Mouse (Mus musculus) left cerebral cortex, postnatal 14 days (tissue): ENCODE measurements around the gene Tmem54. TPM values are rescaled to one million over a fixed set of nuclear protein-coding genes. Genes with fewer than 3 reads are reported as not detected.

Experiments used
- DNase-seq, 2 experiments: peaks; one replicate each; pipeline ENCODE4 v3.0.0; 2021 to 2022; ENCODE audit warnings: low spot score in 2 of 2, mixed read lengths in 1 of 2
- intact Hi-C: fragments of 180-260 bp; cut with DNase I; formaldehyde crosslinking; loops from one replicate; pipeline ENCODE4 v1.15.1; 2025
- total RNA-seq, 2 experiments: library from RNA; stranded (reverse); gene quantifications; 2 replicates each; pipeline ENCODE4 v1.2.3; 2021

Gene Tmem54
- total RNA-seq, 2 experiments from 2014 or later, result not detected

GRCm38 (mm10) chr4:129087850-129088249 lies 17.5 kb upstream of the Tmem54 start:
- intact Hi-C loops, result loop anchor here (5.0 kb wide), 1 partner anchor 181 kb away; no protein-coding TSS in a partner anchor
- no peak for DNase-seq

- intact Hi-C loops, result no loop called here
These were observed 10.1 kb upstream of the Tmem54 start for GRCm38 (mm10) chr4:129095276-129095675.

GRCm38 (mm10) chr4:129097006-129097405 lies 8.3 kb upstream of the Tmem54 start:
- no peak for DNase-seq
- intact Hi-C loops, result no loop called here

More at GRCm38 (mm10) chr4:129095276-129095675, 10.1 kb upstream of the Tmem54 start:
- DNase-seq, result no peak

- intact Hi-C loops, result no loop called here
- no peak for DNase-seq
These were observed 3.1 kb upstream of the Tmem54 start for GRCm38 (mm10) chr4:129102133-129102829.

- intact Hi-C loops, result no loop called here
- no peak for DNase-seq
These were observed 725 bp downstream of the Tmem54 start for GRCm38 (mm10) chr4:129106073-129106472.

- intact Hi-C loops, result no loop called here
- no peak for DNase-seq
These were observed 2.1 kb downstream of the Tmem54 start for GRCm38 (mm10) chr4:129107348-129107899.

GRCm38 (mm10) chr4:129108624-129109023 lies 3.3 kb downstream of the Tmem54 start:
- intact Hi-C loops, result no loop called here

DNA sequence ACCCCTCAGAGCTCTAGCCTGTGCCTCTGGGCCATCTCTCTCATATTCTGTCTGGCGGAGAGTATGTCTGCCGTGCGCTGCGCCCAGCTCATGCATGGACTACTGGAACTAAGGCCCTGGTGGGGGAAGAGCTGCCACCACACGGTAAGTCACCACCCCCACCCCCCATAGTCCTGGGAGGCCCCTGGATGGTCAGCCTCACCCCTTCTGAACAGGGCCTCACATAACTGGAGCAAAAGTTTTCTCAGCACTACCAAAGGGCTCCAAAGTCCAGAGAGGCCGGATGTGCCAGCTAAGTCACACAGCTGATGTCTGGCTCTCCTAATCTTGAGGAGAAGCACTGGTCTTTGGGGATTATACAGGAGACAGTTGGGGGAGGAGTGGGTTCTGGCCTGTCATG lies 5.5 kb downstream of the Tmem54 start:
- intact Hi-C loops, result loop anchor here (10.0 kb wide), 1 partner anchor 344 kb away; no protein-coding TSS in a partner anchor
- DNase-seq, result no peak

More at GRCm38 (mm10) chr4:129108624-129109023, 3.3 kb downstream of the Tmem54 start:
- no peak for DNase-seq

- no peak for DNase-seq
- intact Hi-C loops, result loop anchor here (10.0 kb wide), 1 partner anchor 343 kb away; no protein-coding TSS in a partner anchor
These were observed 6.0 kb downstream of the Tmem54 start for GRCm38 (mm10) chr4:129111350-129111749.

DNA sequence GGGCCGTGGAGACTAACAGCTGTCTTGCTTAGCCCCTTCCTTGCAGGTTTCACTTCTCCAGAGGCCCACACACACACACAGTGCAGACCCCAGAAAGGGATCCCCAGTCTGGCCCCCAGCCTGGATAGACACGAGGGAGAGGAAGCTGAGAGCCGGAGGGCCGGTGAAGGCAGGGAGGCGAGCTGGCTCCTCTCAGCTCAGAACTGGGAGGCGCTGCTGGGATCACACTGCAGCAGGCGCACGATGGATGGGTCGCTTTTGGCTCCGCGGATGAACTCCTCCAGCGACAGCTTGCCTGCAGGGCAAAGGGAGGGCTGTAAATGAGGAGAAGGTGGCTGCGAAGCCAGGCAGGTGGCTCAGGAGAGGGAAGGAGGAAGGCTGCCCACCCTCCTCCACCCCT lies 6.9 kb downstream of the Tmem54 start:
- intact Hi-C loops, result loop anchor here (10.0 kb wide), 1 partner anchor 343 kb away; no protein-coding TSS in a partner anchor
- DNase-seq, result no peak

- peak; percentile 89 to 97 for DNase-seq
- intact Hi-C loops, result loop anchor here (10.0 kb wide), 1 partner anchor 341 kb away; no protein-coding TSS in a partner anchor
These were observed 8.0 kb downstream of the Tmem54 start for GRCm38 (mm10) chr4:129113083-129113988.

DNA sequence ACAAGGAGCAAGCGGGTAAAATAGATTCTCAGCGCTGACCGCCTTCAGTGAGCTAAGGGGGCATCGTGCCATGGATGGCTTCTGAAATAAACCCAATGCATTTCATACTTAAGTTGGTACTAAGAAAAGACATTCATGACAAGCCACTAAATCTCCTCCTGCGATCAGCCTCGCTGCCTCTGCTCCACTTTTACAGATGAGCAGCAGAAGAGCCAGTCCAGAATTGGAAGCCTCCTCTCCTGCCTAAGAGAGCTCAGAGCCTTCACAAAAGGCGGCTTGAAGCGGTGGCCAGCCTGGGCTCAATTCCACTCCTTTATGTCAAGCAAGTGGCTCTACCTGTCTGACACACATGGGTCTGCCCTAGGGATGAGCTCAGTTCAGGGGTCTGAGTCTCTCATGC lies 11.4 kb downstream of the Tmem54 start:
- no peak for DNase-seq
- intact Hi-C loops, result loop anchor here (10.0 kb wide), 1 partner anchor 338 kb away; no protein-coding TSS in a partner anchor

- DNase-seq, result no peak
- intact Hi-C loops, result loop anchor here (10.0 kb wide), 1 partner anchor 337 kb away; no protein-coding TSS in a partner anchor
These were observed 12.6 kb downstream of the Tmem54 start for GRCm38 (mm10) chr4:129117720-129118510.

DNA sequence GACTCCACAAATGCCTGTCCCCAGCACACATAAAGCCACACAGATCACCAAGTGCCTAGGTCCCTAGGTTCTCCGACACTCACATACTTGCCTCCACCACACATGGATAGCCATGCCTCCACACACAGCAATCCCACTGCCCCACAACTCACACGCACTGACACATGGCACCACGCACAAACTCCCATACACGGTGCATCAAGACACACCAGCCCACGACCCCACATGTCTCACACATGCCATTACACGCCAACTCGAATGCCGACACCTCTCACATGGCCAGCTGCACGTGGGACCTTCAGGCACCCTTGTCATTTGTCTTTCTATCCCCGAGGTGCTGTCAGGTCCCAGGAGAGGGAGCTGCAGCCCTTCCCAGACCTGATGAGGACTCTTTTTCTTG lies 14.4 kb downstream of the Tmem54 start:
- DNase-seq, result peak in 1 of 2 experiments; percentile 84
- intact Hi-C loops, result loop anchor here (10.0 kb wide), 1 partner anchor 335 kb away; no protein-coding TSS in a partner anchor

DNA sequence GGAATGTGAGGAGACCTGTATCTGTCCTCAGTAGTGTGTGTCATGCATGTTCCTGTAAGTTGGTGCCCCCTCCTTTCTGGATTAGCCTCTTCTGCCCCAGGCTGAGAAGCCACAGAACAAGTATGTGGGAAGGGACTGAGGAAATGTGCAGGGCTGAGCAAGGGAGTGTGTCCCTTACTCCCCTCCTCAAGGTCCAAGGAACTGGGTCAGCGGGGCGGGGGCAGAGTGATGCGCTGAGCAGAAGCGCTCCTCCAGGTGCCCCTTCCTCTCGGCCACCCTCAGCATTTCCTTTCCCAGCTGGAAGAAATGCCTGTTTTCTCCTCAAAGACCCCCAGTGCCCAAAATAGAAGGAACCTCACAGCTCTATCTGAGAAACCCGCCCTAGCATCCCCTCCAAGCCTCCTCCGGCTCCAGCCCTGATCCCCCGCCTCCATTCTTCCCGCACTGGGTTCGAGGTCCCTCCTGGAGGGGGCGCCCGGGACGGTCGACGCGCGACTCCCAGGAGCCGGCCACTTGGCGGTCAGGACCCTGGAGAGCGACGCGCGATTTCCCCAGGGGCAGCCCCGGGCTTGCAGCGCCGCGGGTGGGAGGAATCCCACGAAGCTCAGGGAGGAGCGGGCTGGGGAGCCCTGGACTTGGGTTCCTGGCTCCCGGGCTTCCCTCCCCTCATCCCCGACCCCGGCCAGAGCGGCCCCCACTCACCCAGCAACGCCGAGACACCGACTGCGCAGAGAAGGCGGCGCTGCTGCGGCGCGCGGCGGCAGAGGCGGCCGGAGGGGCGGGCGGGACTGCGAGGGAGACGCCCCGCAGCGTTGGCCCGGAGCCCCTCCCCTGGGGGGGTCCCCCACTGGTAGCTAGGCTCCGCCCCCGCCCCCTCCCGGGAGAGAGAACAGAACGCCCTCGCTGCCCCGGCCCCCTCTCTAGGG lies 15.4 kb downstream of the Tmem54 start:
- intact Hi-C loops, result no loop called here
- DNase-seq, result peak in 1 of 2 experiments; percentile 71

- no peak for DNase-seq
- intact Hi-C loops, result no loop called here
These were observed 16.3 kb downstream of the Tmem54 start, which contains the start of gene Hpca for GRCm38 (mm10) chr4:129121569-129122086. Gene Hpca (minus strand): TSS chr4:129122036.

- peak in 1 of 2 experiments; percentile 68 for DNase-seq
These were observed 16.8 kb downstream of the Tmem54 start for GRCm38 (mm10) chr4:129122107-129122506.

More at GRCm38 (mm10) chr4:129122107-129122506, 16.8 kb downstream of the Tmem54 start:
- intact Hi-C loops, result no loop called here
